Mouse (Mus musculus): Measurements from ENCODE around the gene Slc9a1.

Gene Slc9a1

GRCm38 (mm10) chr4:133439460-133440376, 70.2 kb downstream of the Slc9a1 start:
- DNase-seq (ENCODE audit: low spot score) = peak; percentile 41

GRCm38 (mm10) chr4:133440377-133440795, 70.9 kb downstream of the Slc9a1 start:
- no peak for DNase-seq (ENCODE audit: low spot score)

- no peak for DNase-seq (ENCODE audit: low spot score)
Measured at GRCm38 (mm10) chr4:133442194-133442593, 72.7 kb downstream of the Slc9a1 start.

DNA sequence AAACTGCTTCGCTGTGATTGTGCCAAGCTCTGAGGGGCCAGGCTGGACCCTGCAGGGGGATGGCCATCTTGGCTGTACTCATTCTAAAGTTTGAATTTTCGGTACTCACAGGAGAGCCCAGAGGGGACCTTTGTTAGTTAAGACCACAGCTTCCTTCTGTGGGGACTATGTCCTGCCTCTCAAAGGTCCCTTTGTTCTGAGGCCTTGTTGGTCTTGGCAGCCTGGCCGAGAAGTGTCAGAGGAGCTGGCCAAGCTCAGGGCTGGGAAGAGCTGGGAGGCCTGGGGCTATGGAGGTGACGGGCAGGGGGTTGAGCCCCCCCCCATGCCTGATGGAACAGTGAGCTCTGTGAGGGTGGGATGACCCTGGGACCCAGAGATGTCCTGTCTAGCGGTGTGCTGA, 73.6 kb downstream of the Slc9a1 start:
- no peak for DNase-seq (ENCODE audit: low spot score)

- no peak for DNase-seq (ENCODE audit: low spot score)
Measured at GRCm38 (mm10) chr4:133445727-133446126, 76.2 kb downstream of the Slc9a1 start.

DNA sequence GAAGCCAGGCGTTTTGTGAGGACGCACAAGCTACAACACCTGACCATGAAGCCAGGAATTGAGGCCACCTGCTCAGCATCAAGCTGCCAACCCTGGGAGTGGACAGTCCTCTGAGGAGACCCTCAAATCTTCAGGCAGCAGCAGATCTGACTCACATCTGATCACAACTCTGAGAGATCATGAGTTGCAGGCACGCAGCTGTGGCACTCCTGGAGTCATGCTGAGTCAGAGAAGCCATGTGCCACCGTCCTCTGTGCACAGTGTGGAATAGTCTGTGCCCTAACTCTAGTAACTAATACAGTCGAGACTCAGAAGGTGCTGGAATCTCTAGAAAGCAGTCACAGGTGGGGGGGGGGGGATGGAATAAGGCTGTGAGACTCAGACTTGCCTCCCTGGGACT, 77.9 kb downstream of the Slc9a1 start:
- DNase-seq (ENCODE audit: low spot score) = no peak

DNA sequence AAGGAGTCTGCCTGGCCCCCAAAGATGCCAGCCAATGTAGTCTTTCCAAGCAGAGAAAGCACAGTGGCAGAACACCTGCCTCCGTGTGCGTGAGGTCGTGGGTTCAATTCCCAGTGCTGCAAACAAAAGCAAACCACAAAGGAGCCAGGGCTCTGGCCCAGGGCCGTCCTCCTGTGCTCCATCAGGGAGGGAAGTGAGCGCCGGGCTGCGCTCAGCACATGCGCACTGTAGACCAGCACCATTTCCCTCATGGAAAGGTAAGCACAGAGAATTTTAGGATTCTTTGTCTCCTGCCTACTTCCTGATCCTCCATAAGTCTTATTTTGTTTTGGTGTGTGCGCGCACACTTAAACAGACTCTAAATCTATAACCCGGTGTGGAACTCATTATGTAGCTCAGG, 78.5 kb downstream of the Slc9a1 start:
- no peak for DNase-seq (ENCODE audit: low spot score)

GRCm38 (mm10) chr4:133448708-133449388, 79.3 kb downstream of the Slc9a1 start:
- DNase-seq (ENCODE audit: low spot score) = no peak

DNA sequence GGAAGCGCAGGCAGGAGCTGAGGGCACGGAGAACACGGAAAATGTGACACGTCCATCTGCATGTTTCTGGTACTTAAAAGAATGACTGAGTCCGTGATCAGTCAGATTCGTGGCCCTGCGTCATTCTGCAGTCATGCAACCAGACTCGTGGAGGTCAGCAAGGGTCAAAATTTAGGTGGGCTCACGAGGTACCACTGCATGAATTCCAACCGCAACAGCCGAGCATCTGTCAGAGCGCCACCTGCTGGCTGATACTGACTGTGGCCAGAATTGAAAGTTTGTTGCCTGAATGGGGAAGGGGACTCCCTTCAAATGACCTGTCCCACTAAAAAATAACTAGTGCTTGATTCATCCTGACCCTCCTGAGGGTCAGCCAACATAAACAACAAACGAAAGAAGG, 80.2 kb downstream of the Slc9a1 start:
- DNase-seq (ENCODE audit: low spot score) = peak; percentile 57

DNA sequence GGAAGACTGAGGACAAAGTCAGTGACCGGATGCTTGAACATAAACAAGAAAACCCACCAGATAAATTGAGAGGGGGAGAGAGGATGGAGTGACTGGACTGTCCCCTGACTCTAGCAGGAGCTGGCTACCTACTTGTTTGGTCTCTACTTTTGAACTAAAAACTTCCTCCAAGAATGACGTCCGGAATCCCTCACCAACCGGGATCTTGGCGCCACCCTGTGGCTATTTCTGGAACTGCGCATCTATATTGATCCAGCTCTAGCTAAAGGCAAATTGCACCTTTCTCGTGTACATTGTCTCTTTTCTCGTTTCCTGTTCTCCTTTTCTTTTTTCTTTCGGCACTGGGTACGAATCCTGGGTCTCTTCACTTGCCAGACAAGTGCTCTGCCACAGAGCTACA, 82.0 kb downstream of the Slc9a1 start:
- peak; percentile 82 for DNase-seq (ENCODE audit: low spot score)

DNA sequence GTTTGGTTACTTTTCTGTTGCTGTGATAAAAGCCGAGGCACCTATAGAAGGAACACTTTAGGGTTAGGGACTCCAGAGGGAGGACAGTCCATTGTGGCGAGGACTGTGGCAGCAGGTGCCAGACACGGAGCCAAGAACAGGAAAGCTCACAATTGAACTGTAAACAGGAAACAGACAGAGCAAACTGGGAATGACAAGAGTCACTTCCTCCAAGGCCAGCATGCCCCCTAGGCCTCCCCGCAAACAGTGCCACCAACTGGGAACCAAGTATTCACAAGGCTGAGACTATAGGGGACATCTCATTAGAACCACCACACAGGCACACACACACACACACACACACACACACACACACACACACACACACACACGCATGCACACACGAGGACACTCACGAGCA, 82.9 kb downstream of the Slc9a1 start:
- DNase-seq (ENCODE audit: low spot score) = no peak

GRCm38 (mm10) chr4:133458044-133458443, 88.5 kb downstream of the Slc9a1 start:
- no peak for DNase-seq (ENCODE audit: low spot score)

- DNase-seq (ENCODE audit: low spot score) = no peak
Measured at GRCm38 (mm10) chr4:133460006-133460405, 90.5 kb downstream of the Slc9a1 start.

DNA sequence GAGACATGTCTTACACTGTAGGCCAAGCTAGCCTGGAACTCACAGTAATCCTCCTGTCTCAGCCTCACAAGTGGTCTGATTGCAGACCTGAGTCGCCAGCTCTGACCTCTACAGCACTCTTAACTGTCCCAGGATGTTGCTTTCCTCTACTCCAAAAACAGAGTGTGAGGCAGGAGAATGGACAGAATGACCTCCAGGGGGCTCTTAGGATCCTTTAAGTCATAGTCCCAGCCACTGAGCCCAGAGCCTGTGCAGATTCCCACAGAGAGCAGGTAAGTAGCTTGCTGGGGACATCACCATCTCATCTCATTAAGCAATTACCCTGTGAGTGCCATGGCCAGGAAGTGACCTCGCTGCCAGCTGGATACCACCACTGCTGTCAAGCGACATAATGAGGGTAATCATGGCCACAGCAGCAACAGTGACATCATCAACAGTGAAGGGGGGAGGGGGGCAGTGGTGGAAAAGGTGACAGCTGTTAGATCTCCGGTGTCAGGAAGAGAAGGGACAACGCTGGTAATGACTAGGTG, 91.4 kb downstream of the Slc9a1 start:
- DNase-seq (ENCODE audit: low spot score) = no peak

DNA sequence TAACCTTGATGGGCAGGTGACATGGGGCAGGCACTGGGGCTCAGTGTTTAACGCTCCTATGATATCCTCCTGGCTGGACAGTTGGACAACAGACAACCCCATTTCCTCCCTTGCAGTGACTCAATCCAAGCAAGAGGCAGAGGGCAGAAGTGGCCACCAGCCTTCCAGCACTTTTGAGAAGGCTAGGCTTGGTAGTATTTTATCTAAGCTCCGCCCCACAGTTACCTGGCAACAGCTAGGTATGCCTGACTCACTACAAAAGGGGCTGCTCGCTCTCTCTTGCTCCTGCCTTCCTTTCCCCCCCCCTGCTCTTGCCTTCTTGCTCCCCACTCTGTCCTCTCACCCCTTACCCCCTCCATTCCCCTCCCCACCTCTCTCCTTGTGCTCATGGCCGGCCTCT, 91.9 kb downstream of the Slc9a1 start:
- DNase-seq (ENCODE audit: low spot score) = no peak

DNA sequence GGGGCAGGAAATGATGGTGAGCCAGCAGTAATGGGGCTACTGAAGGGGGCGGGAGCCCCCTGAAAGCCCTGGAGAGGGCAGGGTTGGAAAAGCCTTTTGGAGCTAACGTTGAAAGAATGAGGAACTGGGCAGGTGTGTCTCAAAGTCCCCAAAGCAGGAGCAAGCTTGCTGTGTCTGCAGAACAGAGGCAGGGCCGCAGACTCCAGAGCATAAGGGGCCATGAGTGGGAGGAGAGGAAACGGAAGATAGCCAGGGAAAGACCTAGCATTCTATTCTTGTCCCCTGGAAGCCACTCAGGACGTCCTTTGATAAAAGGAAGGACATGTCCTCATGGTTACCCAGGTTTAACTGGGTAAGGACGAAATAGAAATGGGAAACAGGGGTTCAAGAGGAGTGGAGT, 93.7 kb downstream of the Slc9a1 start:
- DNase-seq (ENCODE audit: low spot score) = no peak

- DNase-seq (ENCODE audit: low spot score) = peak; percentile 77
Measured at GRCm38 (mm10) chr4:133468080-133468479, 98.6 kb downstream of the Slc9a1 start.

DNA sequence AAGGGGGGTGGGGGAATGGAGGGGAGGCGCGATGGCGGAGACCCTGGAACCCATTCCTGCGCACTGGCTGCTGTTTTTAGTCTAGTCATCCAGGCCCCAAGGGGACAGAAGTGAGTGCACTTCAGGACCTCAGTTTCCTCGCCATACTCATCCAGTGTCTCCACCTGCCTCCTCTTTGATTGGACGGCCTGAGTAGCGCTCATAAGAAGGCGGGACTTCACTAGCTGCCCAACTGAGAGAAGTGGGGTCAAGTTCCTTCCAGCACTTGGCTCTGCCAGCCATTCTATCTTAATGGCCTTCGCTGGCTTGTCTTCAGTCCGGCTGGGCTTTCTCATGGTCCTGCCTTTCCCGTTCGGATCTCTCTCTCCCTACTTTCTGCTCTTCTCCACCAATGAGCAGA, 99.6 kb downstream of the Slc9a1 start:
- no peak for DNase-seq (ENCODE audit: low spot score)

DNA sequence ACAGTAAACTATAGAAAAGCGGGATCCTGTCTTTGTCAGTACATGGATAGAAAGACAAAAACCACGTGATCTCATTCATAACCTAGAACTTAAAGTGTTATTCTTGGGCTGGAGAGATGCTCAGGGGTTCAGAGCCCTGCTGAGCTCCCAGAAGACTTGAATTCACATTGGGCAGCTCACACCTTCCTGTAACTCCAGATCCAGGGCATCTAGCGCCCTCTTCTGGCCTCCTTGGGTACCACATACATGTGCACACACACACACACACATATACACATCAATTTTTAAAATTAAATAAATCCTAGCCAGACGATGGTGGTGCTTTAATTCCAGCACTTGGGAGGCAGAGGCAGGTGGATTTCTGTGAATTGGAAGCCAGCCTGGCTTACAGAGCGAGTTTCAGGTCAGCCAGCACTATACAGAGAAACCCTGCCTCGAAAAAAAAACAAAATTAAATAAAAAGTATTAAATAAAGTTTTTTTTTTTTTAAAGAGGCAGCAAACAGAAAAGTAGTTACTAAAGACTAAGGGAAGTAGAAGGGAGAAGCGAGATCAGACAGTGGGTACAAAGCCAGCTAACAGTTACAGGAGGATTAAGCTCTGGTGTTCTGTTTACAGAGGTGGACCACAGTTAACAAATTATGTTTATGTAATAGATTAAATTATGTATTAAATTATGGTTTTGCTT, 101.8 kb downstream of the Slc9a1 start:
- DNase-seq (ENCODE audit: low spot score) = no peak

Measured in ovary, postnatal 36 days (tissue).